Mouse (Mus musculus): ENCODE results near the gene Ccdc6. TPM values are rescaled to one million over a fixed set of nuclear protein-coding genes. Genes with fewer than 3 reads are reported as not detected.
A peak's percentile ranks its signal among the peaks of the same experiment; 100 is the strongest.

Ccdc6 gene
- polyA plus RNA-seq (2015; fragmentation: Nextera tagmentation; extraction: Ambion mirVana), result 13.8 and 15.7 TPM in 2 replicates

- peak within 1 kb of the TSS; percentile 76 for H3K4me3 ChIP-seq
- peak; percentile 81 for ATAC-seq (replicated peaks; ENCODE audit: insufficient number of reproducible peaks, insufficient read depth, low FRiP score, low read depth)
- H3K9me3 ChIP-seq (replicated peaks), result no peaks in the 10 kb centered on the region
- H3K4me1 ChIP-seq (replicated peaks), result peaks cover 36% of the 10 kb centered on the region
- no peaks in the 10 kb centered on the region for H3K36me3 ChIP-seq
- WGBS, result under 1% methylated on average over 58 of the region's 77 CpGs
- H3K27ac ChIP-seq, result peak within 1 kb of the TSS; percentile 89
- peak within 1 kb of the TSS; percentile 84 for H3K9ac ChIP-seq
- H3K27me3 ChIP-seq, result no peaks in the 10 kb centered on the region
- H3K4me2 ChIP-seq, result peak within 1 kb of the TSS; percentile 85
These were observed at the start of gene Ccdc6 for GRCm38 (mm10) chr10:70096366-70097188. Gene Ccdc6 (plus strand): TSS chr10:70097121.

DNA sequence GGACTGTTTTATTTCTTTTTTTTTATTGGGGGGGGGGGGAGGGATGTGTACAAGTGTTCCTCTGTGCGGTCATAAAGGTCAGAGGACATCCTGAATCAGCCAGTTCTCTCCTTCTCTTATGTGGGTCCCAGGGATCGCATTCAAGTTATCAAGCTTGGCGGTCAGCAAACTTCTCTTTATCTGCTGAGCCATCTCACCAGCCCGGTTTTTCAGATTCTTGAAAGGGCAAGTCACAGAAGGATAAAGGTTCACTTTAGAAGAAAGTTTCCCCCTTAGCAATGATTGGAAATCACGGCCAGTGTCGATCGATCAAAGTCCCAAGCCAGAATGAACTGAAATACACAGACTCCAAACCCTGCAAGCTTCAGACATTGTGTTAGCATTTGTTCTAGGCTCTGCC, 47.1 kb upstream of the Ccdc6 start:
- Histone ChIP-seq H3K27me3 (no peaks in the 10 kb centered on the region), H3K9ac (no peak overlapping the region), H3K4me1 (replicated peaks) (no peaks in the 10 kb centered on the region), H3K4me2 (no peak overlapping the region), H3K9me3 (replicated peaks) (no peaks in the 10 kb centered on the region), H3K4me3 (no peak overlapping the region), H3K36me3 (no peaks in the 10 kb centered on the region), H3K27ac (no peak overlapping the region)
- no peak for ATAC-seq (replicated peaks; ENCODE audit: insufficient number of reproducible peaks, insufficient read depth, low FRiP score, low read depth)
- 81% methylated on average over 7 of the region's 7 CpGs for WGBS

DNA sequence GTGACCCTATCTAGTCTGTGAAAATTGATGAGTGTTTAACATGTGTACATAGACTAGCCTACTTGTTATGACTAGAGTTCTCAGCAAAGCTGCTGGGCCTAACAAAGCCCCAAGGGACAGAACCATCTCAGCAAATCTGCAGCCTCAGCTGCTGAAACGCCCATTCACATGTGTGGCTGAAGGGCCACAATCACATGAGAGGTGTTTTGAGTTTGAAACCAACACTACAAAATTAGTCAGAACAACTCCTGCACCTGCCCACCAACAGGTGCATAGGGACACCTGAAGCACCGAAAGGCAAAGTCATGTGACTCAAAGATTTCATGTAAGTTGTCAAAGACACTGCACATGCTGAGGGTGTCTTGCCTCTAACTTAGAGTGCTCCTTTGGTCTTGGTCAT, 41.6 kb upstream of the Ccdc6 start:
- 88% methylated on average over 2 of the region's 2 CpGs for WGBS
- ATAC-seq (replicated peaks; ENCODE audit: insufficient number of reproducible peaks, insufficient read depth, low FRiP score, low read depth), result no peak
- no peak overlapping the region for H3K4me3 ChIP-seq
- H3K27ac ChIP-seq, result no peak overlapping the region
- H3K27me3 ChIP-seq, result no peaks in the 10 kb centered on the region
- H3K36me3 ChIP-seq, result no peaks in the 10 kb centered on the region
- no peaks in the 10 kb centered on the region for H3K9me3 ChIP-seq (replicated peaks)
- no peak overlapping the region for H3K9ac ChIP-seq
- peaks cover 21% of the 10 kb centered on the region for H3K4me1 ChIP-seq (replicated peaks)
- no peak overlapping the region for H3K4me2 ChIP-seq

DNA sequence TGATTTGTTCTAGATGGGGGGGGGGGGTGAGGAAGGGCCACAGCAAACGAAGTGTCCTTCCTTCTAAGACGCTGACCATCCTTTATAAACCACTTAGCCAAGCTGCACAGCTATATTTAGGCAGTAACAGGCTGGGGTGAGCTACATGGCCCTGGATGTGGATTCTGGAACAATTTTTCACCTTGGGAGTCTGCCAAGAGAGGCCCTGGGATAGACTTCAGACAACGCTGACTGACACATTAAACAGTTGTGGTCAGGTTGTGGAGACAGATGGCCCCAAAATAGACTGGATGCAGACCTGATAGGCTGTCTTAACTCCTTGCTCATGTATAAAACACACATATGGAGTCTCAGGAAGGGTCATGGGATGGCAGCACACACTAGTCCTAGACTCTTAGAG, 39.9 kb upstream of the Ccdc6 start:
- no peak overlapping the region for H3K9ac ChIP-seq
- H3K4me2 ChIP-seq, result 0 out of 2 replicates have a peak overlapping the region, but pooled peaks have one; percentile 8
- no peaks in the 10 kb centered on the region for H3K27me3 ChIP-seq
- H3K27ac ChIP-seq, result peak overlapping the region; percentile 74
- H3K36me3 ChIP-seq, result no peaks in the 10 kb centered on the region
- H3K9me3 ChIP-seq (replicated peaks), result no peaks in the 10 kb centered on the region
- 10% methylated on average over 3 of the region's 3 CpGs for WGBS
- peak; percentile 87 for ATAC-seq (replicated peaks; ENCODE audit: insufficient number of reproducible peaks, insufficient read depth, low FRiP score, low read depth)
- peaks cover 26% of the 10 kb centered on the region for H3K4me1 ChIP-seq (replicated peaks)
- no peak overlapping the region for H3K4me3 ChIP-seq

GRCm38 (mm10) chr10:70060021-70060688, 36.8 kb upstream of the Ccdc6 start:
- Histone ChIP-seq H3K27ac (peak overlapping the region; percentile 31; the same call in 1 of the 2 replicates), H3K4me2 (peak overlapping the region; percentile 38; the same call in 1 of the 2 replicates), H3K36me3 (no peaks in the 10 kb centered on the region), H3K4me3 (no peak overlapping the region), H3K9ac (no peak overlapping the region), H3K4me1 (replicated peaks) (peaks cover 26% of the 10 kb centered on the region), H3K27me3 (no peaks in the 10 kb centered on the region), H3K9me3 (replicated peaks) (no peaks in the 10 kb centered on the region)
- no peak for ATAC-seq (replicated peaks; ENCODE audit: insufficient number of reproducible peaks, insufficient read depth, low FRiP score, low read depth)
- WGBS, result 72% methylated on average over 19 of the region's 19 CpGs

DNA sequence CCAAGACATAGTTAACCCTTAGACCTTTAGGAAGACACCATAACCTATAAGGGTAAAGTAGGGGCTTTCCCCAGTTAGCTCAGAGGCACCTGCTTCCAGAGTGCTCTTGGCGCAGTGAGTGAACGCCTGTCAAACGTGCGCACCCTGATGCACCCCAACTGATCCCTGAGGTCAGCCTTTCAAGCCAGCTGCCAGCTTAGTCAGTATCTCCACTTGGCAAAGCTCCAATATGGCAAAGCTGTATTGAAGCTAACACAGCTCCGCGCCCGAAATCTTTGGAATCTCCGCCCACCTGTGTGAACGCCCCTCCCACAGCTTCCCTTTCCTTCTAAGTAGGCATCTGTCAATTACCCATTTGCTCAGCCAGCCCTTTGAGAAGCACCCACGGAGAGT, 36.2 kb upstream of the Ccdc6 start:
- peaks cover 26% of the 10 kb centered on the region for H3K4me1 ChIP-seq (replicated peaks)
- H3K9ac ChIP-seq, result no peak overlapping the region
- ATAC-seq (replicated peaks; ENCODE audit: insufficient number of reproducible peaks, insufficient read depth, low FRiP score, low read depth), result no peak
- H3K36me3 ChIP-seq, result no peaks in the 10 kb centered on the region
- 25% methylated on average over 10 of the region's 10 CpGs for WGBS
- H3K4me3 ChIP-seq, result peak overlapping the region; percentile 7; the same call in 1 of the 2 replicates
- no peaks in the 10 kb centered on the region for H3K9me3 ChIP-seq (replicated peaks)
- peak overlapping the region; percentile 38 for H3K4me2 ChIP-seq
- no peak overlapping the region for H3K27ac ChIP-seq
- H3K27me3 ChIP-seq, result no peaks in the 10 kb centered on the region

GRCm38 (mm10) chr10:70063881-70064555, 32.9 kb upstream of the Ccdc6 start:
- no peak for ATAC-seq (replicated peaks; ENCODE audit: insufficient number of reproducible peaks, insufficient read depth, low FRiP score, low read depth)
- Histone ChIP-seq H3K36me3 (no peaks in the 10 kb centered on the region), H3K27ac (no peak overlapping the region), H3K4me2 (no peak overlapping the region), H3K27me3 (no peaks in the 10 kb centered on the region), H3K4me3 (no peak overlapping the region), H3K9me3 (replicated peaks) (no peaks in the 10 kb centered on the region), H3K4me1 (replicated peaks) (peaks cover 7% of the 10 kb centered on the region), H3K9ac (no peak overlapping the region)
- WGBS, result 90% methylated on average over 6 of the region's 6 CpGs

- H3K4me3 ChIP-seq, result no peak overlapping the region
- no peak overlapping the region for H3K9ac ChIP-seq
- H3K27me3 ChIP-seq, result no peaks in the 10 kb centered on the region
- H3K36me3 ChIP-seq, result no peaks in the 10 kb centered on the region
- H3K9me3 ChIP-seq (replicated peaks), result no peaks in the 10 kb centered on the region
- 78% methylated on average over 3 of the region's 3 CpGs for WGBS
- H3K4me2 ChIP-seq, result no peak overlapping the region
- peaks cover 6% of the 10 kb centered on the region for H3K4me1 ChIP-seq (replicated peaks)
- no peak overlapping the region for H3K27ac ChIP-seq
- no peak for ATAC-seq (replicated peaks; ENCODE audit: insufficient number of reproducible peaks, insufficient read depth, low FRiP score, low read depth)
These were observed 31.7 kb upstream of the Ccdc6 start for GRCm38 (mm10) chr10:70065191-70065590.

DNA sequence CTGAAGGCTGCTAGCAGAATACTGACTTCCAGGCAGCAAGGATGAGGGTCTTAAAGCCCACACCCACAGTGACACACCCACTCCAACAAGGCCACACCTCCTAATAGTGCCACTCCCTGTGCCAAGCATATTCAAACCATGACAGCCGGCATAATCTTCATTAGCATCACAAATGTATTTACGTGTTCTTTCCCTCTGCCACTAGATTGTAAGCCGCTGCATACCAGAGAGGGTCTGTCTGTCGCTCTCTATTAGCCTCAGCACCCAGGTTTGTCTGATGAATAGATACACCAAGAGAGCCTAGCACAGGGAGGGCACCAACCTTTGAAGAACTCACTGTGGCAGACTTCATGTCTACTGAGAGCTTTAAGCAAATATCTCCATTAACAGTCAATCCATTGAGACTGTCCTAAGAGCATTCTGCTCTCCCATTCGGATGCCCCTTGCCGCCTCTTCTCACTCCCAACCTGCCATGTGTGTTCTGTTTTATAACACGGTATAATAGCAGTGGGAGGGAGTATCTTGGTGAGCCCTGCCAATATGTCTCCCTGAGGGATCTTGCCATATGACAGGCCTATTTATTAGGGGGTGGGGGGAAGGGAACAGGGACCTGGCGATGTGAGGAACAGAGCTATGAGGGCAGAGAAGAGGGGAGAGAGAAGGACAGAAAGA, 30.3 kb upstream of the Ccdc6 start:
- no peak overlapping the region for H3K27ac ChIP-seq
- no peaks in the 10 kb centered on the region for H3K27me3 ChIP-seq
- no peak overlapping the region for H3K9ac ChIP-seq
- H3K9me3 ChIP-seq (replicated peaks), result no peaks in the 10 kb centered on the region
- no peak for ATAC-seq (replicated peaks; ENCODE audit: insufficient number of reproducible peaks, insufficient read depth, low FRiP score, low read depth)
- H3K4me1 ChIP-seq (replicated peaks), result no peaks in the 10 kb centered on the region
- H3K36me3 ChIP-seq, result no peaks in the 10 kb centered on the region
- no peak overlapping the region for H3K4me2 ChIP-seq
- no peak overlapping the region for H3K4me3 ChIP-seq
- 55% methylated on average over 8 of the region's 8 CpGs for WGBS

DNA sequence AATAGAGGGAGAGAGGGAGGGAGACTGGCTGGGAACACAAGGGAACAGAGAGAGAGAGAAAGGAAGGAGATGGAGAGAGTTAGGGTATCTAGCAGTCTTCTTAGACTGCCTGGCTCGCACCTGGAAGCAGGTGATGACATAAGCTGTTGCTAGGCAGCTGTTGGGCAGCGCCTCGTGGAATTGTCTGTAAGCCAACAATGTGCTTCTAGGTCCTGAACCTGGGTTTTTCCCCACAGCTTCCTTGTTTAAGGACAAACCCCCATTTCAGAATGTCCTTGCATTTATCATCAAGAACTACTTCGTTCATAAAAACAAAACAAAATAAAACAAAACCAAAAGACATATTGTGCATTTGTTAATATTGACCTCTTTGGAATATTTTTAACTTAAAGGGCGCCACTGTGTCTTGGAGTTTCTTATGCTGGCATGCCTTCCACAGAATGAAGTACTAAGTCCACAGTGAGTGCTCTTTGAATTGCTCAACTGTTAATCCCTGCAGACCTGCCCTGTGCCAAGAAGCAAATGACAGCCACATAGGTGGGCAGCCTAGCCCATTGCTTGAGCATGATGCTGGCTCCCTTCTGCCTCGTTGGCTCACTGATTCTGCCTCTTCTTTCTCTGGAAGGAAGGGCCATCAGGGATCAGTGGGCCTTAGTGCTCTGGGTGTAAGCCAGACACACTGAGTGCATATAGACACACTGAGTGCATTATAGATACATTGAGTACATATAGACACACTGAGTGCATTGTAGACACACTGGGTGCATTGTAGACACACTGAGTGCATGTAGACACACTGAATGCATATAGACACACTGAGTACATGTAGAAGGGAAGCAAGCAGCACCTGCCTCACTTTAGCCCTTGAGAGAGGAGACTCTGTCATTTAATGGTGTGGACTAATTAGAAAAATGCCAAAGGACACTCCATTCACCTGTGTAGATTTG, 29.5 kb upstream of the Ccdc6 start:
- Histone ChIP-seq H3K9ac (no peak overlapping the region), H3K4me3 (no peak overlapping the region), H3K27ac (no peak overlapping the region), H3K36me3 (no peaks in the 10 kb centered on the region), H3K27me3 (no peaks in the 10 kb centered on the region), H3K4me2 (no peak overlapping the region), H3K9me3 (replicated peaks) (no peaks in the 10 kb centered on the region), H3K4me1 (replicated peaks) (no peaks in the 10 kb centered on the region)
- ATAC-seq (replicated peaks; ENCODE audit: insufficient number of reproducible peaks, insufficient read depth, low FRiP score, low read depth), result no peak
- WGBS, result 59% methylated on average over 6 of the region's 6 CpGs

All from heart, embryonic 15.5 days (tissue).